Mouse (Mus musculus) hindbrain, embryonic 15.5 days (tissue): ENCODE data around the gene Rapgef4. TPM values are rescaled to one million over a fixed set of nuclear protein-coding genes. Genes with fewer than 3 reads are reported as not detected.

Source experiments
- ATAC-seq: fragments of 200-750 bp; cut with Nextera tagmentation; 2 replicates; pipeline ENCODE4 v1.8.0; 2017; ENCODE audit warnings: low read depth, moderate number of reproducible peaks, moderate TSS enrichment; ENCODE audit not compliant: low FRiP score
- H3K27ac ChIP-seq: fragments of 300-500 bp; sonication (generic); replicated peaks from 2 replicates; pipeline ENCODE4 v1.5.1; 2015; ENCODE audit warnings: mild to moderate bottlenecking, inconsistent platforms
- H3K27me3 ChIP-seq: fragments of 300-500 bp; sonication (generic); 2 replicates; pipeline ENCODE4 v1.6.1; 2015; ENCODE audit warnings: control low read depth, inconsistent platforms
- H3K36me3 ChIP-seq: fragments of 300-500 bp; sonication (generic); 2 replicates; pipeline ENCODE4 v1.6.1; 2015; ENCODE audit warnings: control low read depth, inconsistent platforms
- H3K4me1 ChIP-seq: fragments of 300-500 bp; sonication (generic); replicated peaks from 2 replicates; pipeline ENCODE4 v1.6.1; 2015; ENCODE audit warnings: control low read depth, inconsistent platforms
- H3K4me2 ChIP-seq: fragments of 300-500 bp; sonication (generic); 2 replicates; pipeline ENCODE4 v1.6.1; 2015; ENCODE audit warnings: moderate library complexity, mild to moderate bottlenecking, inconsistent platforms
- H3K4me3 ChIP-seq: fragments of 300-500 bp; sonication (generic); 2 replicates; pipeline ENCODE4 v1.5.1; 2015; ENCODE audit warnings: mild to moderate bottlenecking, inconsistent platforms
- H3K9ac ChIP-seq: fragments of 300-500 bp; sonication (generic); 2 replicates; pipeline ENCODE4 v1.6.1; 2015; ENCODE audit warnings: inconsistent platforms
- H3K9me3 ChIP-seq: fragments of 300-500 bp; sonication (generic); 2 replicates; pipeline ENCODE4 v1.6.1; 2016; ENCODE audit warnings: control low read depth, inconsistent platforms
- WGBS: fragments of 180-500 bp; shearing (Covaris S2); methylation state at CpG from one replicate; pipeline ENCODE4 v1.1.7; 2015; 5-methylcytosine and 5-hydroxymethylcytosine counted together
- polyA plus RNA-seq: library from polyadenylated mRNA; unstranded; fragments of >200 nt; fragmentation: Nextera tagmentation; extraction: Ambion mirVana; gene quantifications from 2 replicates; pipeline ENCODE4 v1.2.1, GENCODE M21; 2015

Rapgef4 gene
- polyA plus RNA-seq = 33.9 and 34.2 TPM in 2 replicates

- Histone ChIP-seq H3K4me1 (peaks cover 19% of the 10 kb centered on the region), H3K4me3 (peak within 1 kb of the TSS; percentile 76), H3K27me3 (no peaks in the 10 kb centered on the region), H3K4me2 (peak within 1 kb of the TSS; percentile 88), H3K27ac (peak within 1 kb of the TSS; percentile 79), H3K9me3 (no peaks in the 10 kb centered on the region), H3K36me3 (no peaks in the 10 kb centered on the region), H3K9ac (peak within 1 kb of the TSS; percentile 88)
- ATAC-seq = peak; percentile 75
- WGBS = under 1% methylated on average over 43 of the region's 52 CpGs
These were observed at the start of gene Rapgef4 for GRCm38 (mm10) chr2:71980771-71981342. Gene Rapgef4, plus strand, starts transcription at chr2:71981240.

- no peak overlapping the region for H3K27ac ChIP-seq
- no peak for ATAC-seq
- no peaks in the 10 kb centered on the region for H3K9me3 ChIP-seq
- H3K9ac ChIP-seq = no peak overlapping the region
- no peaks in the 10 kb centered on the region for H3K27me3 ChIP-seq
- no peaks in the 10 kb centered on the region for H3K36me3 ChIP-seq
- 90% methylated on average over 8 of the region's 8 CpGs for WGBS
- H3K4me3 ChIP-seq = no peak overlapping the region
- H3K4me2 ChIP-seq = no peak overlapping the region
- H3K4me1 ChIP-seq = no peaks in the 10 kb centered on the region
These were observed 47.0 kb upstream of the Rapgef4 start for GRCm38 (mm10) chr2:71934046-71934445.

- H3K27ac ChIP-seq = no peak overlapping the region
- 88% methylated on average over 1 of the region's 1 CpGs for WGBS
- no peaks in the 10 kb centered on the region for H3K27me3 ChIP-seq
- ATAC-seq = no peak
- H3K4me1 ChIP-seq = no peaks in the 10 kb centered on the region
- no peak overlapping the region for H3K9ac ChIP-seq
- no peak overlapping the region for H3K4me2 ChIP-seq
- no peaks in the 10 kb centered on the region for H3K9me3 ChIP-seq
- H3K36me3 ChIP-seq = no peaks in the 10 kb centered on the region
- no peak overlapping the region for H3K4me3 ChIP-seq
These were observed 44.3 kb upstream of the Rapgef4 start for GRCm38 (mm10) chr2:71936711-71937110.

GRCm38 (mm10) chr2:71937649-71938308 is 43.3 kb upstream of the Rapgef4 start:
- H3K9ac ChIP-seq = no peak overlapping the region
- WGBS = 67% methylated on average over 3 of the region's 3 CpGs
- no peaks in the 10 kb centered on the region for H3K4me1 ChIP-seq
- peak; percentile 79 for ATAC-seq
- H3K4me2 ChIP-seq = no peak overlapping the region
- H3K4me3 ChIP-seq = no peak overlapping the region
- H3K9me3 ChIP-seq = no peaks in the 10 kb centered on the region
- no peaks in the 10 kb centered on the region for H3K27me3 ChIP-seq
- H3K36me3 ChIP-seq = no peaks in the 10 kb centered on the region
- no peak overlapping the region for H3K27ac ChIP-seq

GRCm38 (mm10) chr2:71938716-71939393 is 42.2 kb upstream of the Rapgef4 start:
- no peak for ATAC-seq
- H3K9ac ChIP-seq = no peak overlapping the region

GRCm38 (mm10) chr2:71941005-71941720 is 39.9 kb upstream of the Rapgef4 start:
- no peak overlapping the region for H3K4me2 ChIP-seq
- H3K27me3 ChIP-seq = no peaks in the 10 kb centered on the region
- H3K27ac ChIP-seq = no peak overlapping the region
- no peaks in the 10 kb centered on the region for H3K9me3 ChIP-seq
- H3K4me3 ChIP-seq = no peak overlapping the region
- no peaks in the 10 kb centered on the region for H3K4me1 ChIP-seq
- no peak overlapping the region for H3K9ac ChIP-seq
- ATAC-seq = no peak
- H3K36me3 ChIP-seq = no peaks in the 10 kb centered on the region
- 97% methylated on average over 3 of the region's 3 CpGs for WGBS

More at GRCm38 (mm10) chr2:71938716-71939393, 42.2 kb upstream of the Rapgef4 start:
- Histone ChIP-seq H3K27ac (no peak overlapping the region), H3K27me3 (no peaks in the 10 kb centered on the region), H3K4me3 (no peak overlapping the region), H3K36me3 (no peaks in the 10 kb centered on the region), H3K4me2 (no peak overlapping the region), H3K4me1 (no peaks in the 10 kb centered on the region), H3K9me3 (no peaks in the 10 kb centered on the region)
- 56% methylated on average over 6 of the region's 6 CpGs for WGBS

- H3K4me2 ChIP-seq = no peak overlapping the region
- no peaks in the 10 kb centered on the region for H3K36me3 ChIP-seq
- no peak overlapping the region for H3K27ac ChIP-seq
- H3K4me1 ChIP-seq = no peaks in the 10 kb centered on the region
- H3K9ac ChIP-seq = no peak overlapping the region
- no peaks in the 10 kb centered on the region for H3K9me3 ChIP-seq
- H3K27me3 ChIP-seq = no peaks in the 10 kb centered on the region
- no peak for ATAC-seq
- no peak overlapping the region for H3K4me3 ChIP-seq
- 91% methylated on average over 5 of the region's 5 CpGs for WGBS
These were observed 39.3 kb upstream of the Rapgef4 start for GRCm38 (mm10) chr2:71941721-71942087.

GRCm38 (mm10) chr2:71951212-71951611 is 29.8 kb upstream of the Rapgef4 start:
- ATAC-seq = no peak
- Histone ChIP-seq H3K4me1 (no peaks in the 10 kb centered on the region), H3K4me3 (no peak overlapping the region), H3K4me2 (no peak overlapping the region), H3K27me3 (no peaks in the 10 kb centered on the region), H3K36me3 (no peaks in the 10 kb centered on the region), H3K27ac (no peak overlapping the region), H3K9me3 (no peaks in the 10 kb centered on the region), H3K9ac (no peak overlapping the region)
- 69% methylated on average over 4 of the region's 4 CpGs for WGBS

GRCm38 (mm10) chr2:71955637-71956036 is 25.4 kb upstream of the Rapgef4 start:
- Histone ChIP-seq H3K4me1 (no peaks in the 10 kb centered on the region), H3K27ac (no peak overlapping the region), H3K4me2 (no peak overlapping the region), H3K9ac (no peak overlapping the region), H3K9me3 (no peaks in the 10 kb centered on the region), H3K27me3 (no peaks in the 10 kb centered on the region), H3K4me3 (no peak overlapping the region), H3K36me3 (no peaks in the 10 kb centered on the region)
- no peak for ATAC-seq
- WGBS = 20% methylated on average over 8 of the region's 8 CpGs

GRCm38 (mm10) chr2:71956463-71956862 is 24.6 kb upstream of the Rapgef4 start:
- ATAC-seq = no peak
- no peak overlapping the region for H3K27ac ChIP-seq
- WGBS = 53% methylated on average over 5 of the region's 5 CpGs
- no peaks in the 10 kb centered on the region for H3K27me3 ChIP-seq
- no peak overlapping the region for H3K9ac ChIP-seq
- no peaks in the 10 kb centered on the region for H3K36me3 ChIP-seq
- H3K9me3 ChIP-seq = no peaks in the 10 kb centered on the region
- no peak overlapping the region for H3K4me3 ChIP-seq
- H3K4me2 ChIP-seq = no peak overlapping the region
- no peaks in the 10 kb centered on the region for H3K4me1 ChIP-seq

GRCm38 (mm10) chr2:71957951-71958350 is 23.1 kb upstream of the Rapgef4 start:
- Histone ChIP-seq H3K9ac (no peak overlapping the region), H3K4me2 (no peak overlapping the region), H3K4me1 (no peaks in the 10 kb centered on the region), H3K36me3 (no peaks in the 10 kb centered on the region), H3K4me3 (no peak overlapping the region), H3K27ac (no peak overlapping the region), H3K9me3 (no peaks in the 10 kb centered on the region), H3K27me3 (no peaks in the 10 kb centered on the region)
- WGBS = 81% methylated on average over 1 of the region's 1 CpGs
- no peak for ATAC-seq

GRCm38 (mm10) chr2:71958393-71958792 is 22.6 kb upstream of the Rapgef4 start:
- 78% methylated on average over 3 of the region's 3 CpGs for WGBS
- H3K27me3 ChIP-seq = no peaks in the 10 kb centered on the region
- H3K36me3 ChIP-seq = no peaks in the 10 kb centered on the region
- no peak overlapping the region for H3K27ac ChIP-seq
- no peak for ATAC-seq
- H3K4me2 ChIP-seq = no peak overlapping the region
- H3K9me3 ChIP-seq = no peaks in the 10 kb centered on the region
- H3K4me1 ChIP-seq = no peaks in the 10 kb centered on the region
- no peak overlapping the region for H3K9ac ChIP-seq
- no peak overlapping the region for H3K4me3 ChIP-seq
